Mouse (Mus musculus): Measurements from ENCODE around the gene Harbi1.
"Not testable (repeated sequence)": the region's sequence is repeated elsewhere in the genome, so short reads cannot be mapped to it uniquely, and the experiment has no call there.

The Harbi1 gene

GRCm38 (mm10) chr2:91714921-91715320 lies 4.3 kb downstream of the Harbi1 start:
- no peak for DNase-seq (ENCODE audit: low read depth, low spot score)

- DNase-seq (ENCODE audit: low read depth, low spot score) = no peak
These were observed 7.6 kb downstream of the Harbi1 start for GRCm38 (mm10) chr2:91718276-91718675.

GRCm38 (mm10) chr2:91723382-91723781 lies 12.7 kb downstream of the Harbi1 start:
- no peak for DNase-seq (ENCODE audit: low read depth, low spot score)

- no peak for DNase-seq (ENCODE audit: low read depth, low spot score)
These were observed 13.3 kb downstream of the Harbi1 start for GRCm38 (mm10) chr2:91723951-91724350.

- DNase-seq (ENCODE audit: low read depth, low spot score) = no peak
These were observed 14.1 kb downstream of the Harbi1 start for GRCm38 (mm10) chr2:91724716-91725115.

- not testable (repeated sequence) for DNase-seq (ENCODE audit: low read depth, low spot score)
These were observed 14.8 kb downstream of the Harbi1 start for GRCm38 (mm10) chr2:91725476-91725875.

- DNase-seq (ENCODE audit: low read depth, low spot score) = no peak
These were observed 16.4 kb downstream of the Harbi1 start for GRCm38 (mm10) chr2:91727011-91727410.

- no peak for DNase-seq (ENCODE audit: low read depth, low spot score)
These were observed 18.9 kb downstream of the Harbi1 start for GRCm38 (mm10) chr2:91729571-91729970.

- DNase-seq (ENCODE audit: low read depth, low spot score) = peak; percentile 86
These were observed 19.5 kb downstream of the Harbi1 start, which contains the start of gene Ambra1 for GRCm38 (mm10) chr2:91729971-91730821. Gene Ambra1, plus strand, starts transcription at chr2:91730134.

GRCm38 (mm10) chr2:91735221-91735620 lies 24.6 kb downstream of the Harbi1 start:
- DNase-seq (ENCODE audit: low read depth, low spot score) = no peak

GRCm38 (mm10) chr2:91739586-91739985 lies 28.9 kb downstream of the Harbi1 start:
- DNase-seq (ENCODE audit: low read depth, low spot score) = no peak

- no peak for DNase-seq (ENCODE audit: low read depth, low spot score)
These were observed 34.0 kb downstream of the Harbi1 start for GRCm38 (mm10) chr2:91744686-91745085.

GRCm38 (mm10) chr2:91749811-91750261 lies 39.2 kb downstream of the Harbi1 start:
- DNase-seq (ENCODE audit: low read depth, low spot score) = no peak

Data from brain, embryonic 18.5 days (tissue).